Mouse (Mus musculus) small intestine, adult 2 months (tissue): Measurements from ENCODE around the gene Pet100.

Source experiments
- CTCF ChIP-seq: fragments of 200-500 bp; IDR thresholded peaks from 2 replicates; pipeline ENCODE4 v1.5.1; 2012; ENCODE audit warnings: low read depth, mild to moderate bottlenecking, control low read depth, inconsistent platforms, low read length, moderate library complexity, mixed read lengths; ENCODE audit not compliant: insufficient replicate concordance, insufficient read length; ENCODE audit errors: extremely low read depth
- POLR2A ChIP-seq: fragments of 200-500 bp; IDR thresholded peaks from 2 replicates; pipeline ENCODE4 v1.6.1; 2012; ENCODE audit warnings: low read depth, mild to moderate bottlenecking, control low read depth, inconsistent platforms, low read length, moderate library complexity

- no peak for TF ChIP-seq POLR2A
- TF ChIP-seq CTCF: no peak
Measured at GRCm38 (mm10) chr8:3606593-3606992, 14.8 kb upstream of the Pet100 start.
